Mouse (Mus musculus) cerebellum, postnatal 4 days (tissue): ENCODE results near the gene Psmd11.
"Not testable (repeated sequence)": the region's sequence is repeated elsewhere in the genome, so short reads cannot be mapped to it uniquely, and the experiment has no call there.

Experiments used
- DNase-seq, 2 experiments: peaks; one replicate each; pipeline ENCODE4 v3.0.0; 2022; ENCODE audit warnings: low spot score in 2 of 2, mixed read lengths in 1 of 2

Psmd11 gene

GRCm38 (mm10) chr11:80429009-80429475, 627 bp downstream of the Psmd11 start:
- peak in 1 of 2 experiments; percentile 34 for DNase-seq

DNA sequence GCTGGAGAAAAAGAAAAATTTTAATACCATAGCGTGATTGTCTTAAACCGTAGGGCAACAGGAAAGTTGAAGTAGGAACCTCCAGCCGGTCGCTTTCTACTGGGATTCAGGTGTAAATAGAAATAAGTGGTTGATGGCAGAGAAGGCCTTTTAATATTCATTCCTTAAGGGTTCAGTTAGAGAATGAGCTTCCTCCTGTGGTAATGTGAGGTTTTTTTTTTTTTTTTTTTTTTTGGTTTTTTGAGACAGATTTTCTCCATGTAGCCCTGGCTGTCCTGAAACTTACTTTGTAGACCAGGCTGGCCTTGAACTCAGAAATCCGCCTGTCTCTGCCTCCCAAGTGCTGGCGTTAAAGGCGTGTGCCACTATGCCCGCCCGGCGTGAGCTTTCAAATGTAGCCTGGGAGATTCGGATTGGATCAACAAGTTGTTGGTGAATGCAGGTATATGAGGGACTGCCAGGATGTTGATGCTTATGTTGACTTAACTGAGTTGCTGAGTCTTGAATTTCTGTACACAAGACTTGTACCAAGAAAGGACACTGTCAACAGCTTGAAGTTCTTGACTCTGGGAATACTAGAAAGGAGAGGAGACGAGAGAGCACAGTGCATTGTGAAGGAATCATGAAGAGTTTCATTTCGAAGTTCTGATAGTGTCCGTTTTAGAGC, 1.2 kb downstream of the Psmd11 start:
- no peak for DNase-seq

GRCm38 (mm10) chr11:80430366-80430910, 2.0 kb downstream of the Psmd11 start:
- no peak for DNase-seq

- no peak for DNase-seq
Observed at GRCm38 (mm10) chr11:80446916-80447315, 18.5 kb downstream of the Psmd11 start.

GRCm38 (mm10) chr11:80449859-80450258, 21.4 kb downstream of the Psmd11 start:
- no peak for DNase-seq

DNA sequence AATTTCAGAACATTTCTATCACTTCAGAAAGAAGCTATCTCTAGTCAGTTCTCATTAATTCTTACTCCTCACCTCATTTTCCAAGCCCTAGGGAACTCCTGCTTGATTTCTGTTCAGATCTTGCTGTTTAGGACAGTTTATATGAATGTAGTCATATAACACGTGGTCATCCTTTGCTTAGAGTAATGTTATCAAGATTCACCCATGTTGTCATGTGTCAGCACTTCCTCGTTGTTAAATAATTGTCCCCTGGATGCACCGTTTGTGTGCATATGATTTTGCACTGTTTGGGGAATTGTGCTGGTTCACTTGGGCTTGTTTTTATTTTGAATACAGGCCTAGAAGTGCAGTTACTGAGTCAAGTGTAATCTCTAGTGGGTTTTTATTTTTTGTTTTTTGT, 23.8 kb downstream of the Psmd11 start:
- DNase-seq = no peak

- DNase-seq = no peak
Observed at GRCm38 (mm10) chr11:80453198-80453597, 24.8 kb downstream of the Psmd11 start.

DNA sequence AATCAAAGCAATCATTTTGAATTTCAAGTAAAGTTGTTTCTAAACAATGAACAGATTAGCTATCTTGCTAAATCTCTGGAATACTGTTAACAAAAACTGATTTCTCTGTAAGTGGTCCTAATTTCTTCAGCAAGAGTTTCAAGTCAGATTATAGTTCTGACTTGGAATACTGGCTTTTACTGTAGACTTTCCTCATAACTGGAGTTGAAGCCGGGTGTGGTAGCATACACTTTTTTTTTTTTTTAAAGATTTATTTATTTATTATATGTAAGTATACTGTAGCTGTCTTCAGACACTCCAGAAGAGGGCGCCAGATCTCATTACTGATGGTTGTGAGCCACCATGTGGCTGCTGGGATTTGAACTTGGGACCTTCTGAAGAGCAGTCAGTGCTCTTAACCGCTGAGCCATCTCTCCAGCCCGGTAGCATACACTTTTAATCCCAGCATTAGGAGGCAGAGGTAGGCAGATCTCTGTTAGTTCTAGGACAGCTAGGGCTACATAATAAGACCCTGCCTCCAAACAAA, 35.3 kb downstream of the Psmd11 start:
- not testable (repeated sequence) for DNase-seq

DNA sequence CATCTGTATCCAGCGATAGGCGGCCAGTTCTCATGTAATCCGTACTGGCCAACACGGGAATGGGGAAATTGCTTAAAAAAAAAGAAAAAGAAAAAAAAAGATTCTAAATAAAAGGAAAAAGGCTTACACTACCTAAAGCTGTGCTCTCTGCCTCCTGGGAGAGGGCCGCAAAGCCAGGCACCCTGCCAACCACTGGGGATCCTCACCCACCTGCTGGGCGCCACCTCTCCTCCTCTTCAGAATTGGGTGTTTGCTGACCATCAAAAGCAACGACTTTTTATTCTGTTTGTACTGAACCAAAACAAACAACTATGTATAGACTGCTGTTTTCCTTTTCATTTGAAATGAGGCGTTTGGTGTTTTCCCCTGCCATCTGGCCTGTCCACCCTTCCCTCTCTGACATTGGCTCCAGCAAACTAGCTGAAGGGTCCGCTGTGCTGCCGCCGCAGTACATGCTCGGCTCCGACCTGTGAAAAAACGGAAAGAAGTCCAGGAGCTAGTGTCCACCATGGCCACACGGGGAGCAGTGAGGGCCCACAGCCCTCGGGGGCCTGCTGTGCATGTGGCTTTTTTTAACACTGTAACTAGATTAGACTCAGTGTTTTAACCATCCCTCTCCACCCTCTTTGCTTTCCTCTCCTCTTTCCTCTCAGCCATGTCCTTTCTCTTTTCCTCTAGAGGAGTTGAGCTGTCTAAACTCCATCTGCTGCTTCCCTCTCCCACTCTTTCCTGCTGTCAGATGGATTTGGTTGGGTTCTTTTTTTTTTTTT, 43.6 kb downstream of the Psmd11 start:
- no peak for DNase-seq

GRCm38 (mm10) chr11:80474175-80474691, 45.8 kb downstream of the Psmd11 start:
- DNase-seq = no peak

DNA sequence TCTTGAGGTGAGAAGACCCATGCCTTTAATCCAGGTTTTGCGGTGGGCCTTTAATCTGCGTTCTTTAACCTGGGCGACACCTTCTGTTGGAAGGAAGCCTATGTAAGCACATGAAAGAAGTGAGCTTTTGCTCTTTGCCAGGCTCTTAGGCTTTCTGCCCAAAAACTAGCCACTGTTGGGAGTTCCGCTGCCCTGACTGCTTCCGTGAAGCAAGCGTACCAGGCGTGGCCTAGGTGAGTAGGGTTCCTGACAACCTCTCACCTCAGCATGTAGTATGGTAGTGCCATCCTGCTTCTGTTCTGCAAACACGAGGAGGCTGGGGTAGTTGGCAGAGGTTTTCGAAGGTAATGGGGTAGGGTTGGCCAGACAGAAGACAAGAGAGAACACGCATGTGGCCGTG, 46.4 kb downstream of the Psmd11 start:
- no peak for DNase-seq

- no peak for DNase-seq
Observed at GRCm38 (mm10) chr11:80475544-80475943, 47.1 kb downstream of the Psmd11 start.

GRCm38 (mm10) chr11:80476222-80477189, 48.1 kb downstream of the Psmd11 start, which contains the start of gene Cdk5r1:
Cdk5r1 (plus strand) TSS chr11:80477023.
- DNase-seq = peak; percentile 79 to 97

GRCm38 (mm10) chr11:80477341-80478199, 49.2 kb downstream of the Psmd11 start:
- no peak for DNase-seq

- DNase-seq = no peak
Observed at GRCm38 (mm10) chr11:80478694-80479412, 50.4 kb downstream of the Psmd11 start.

DNA sequence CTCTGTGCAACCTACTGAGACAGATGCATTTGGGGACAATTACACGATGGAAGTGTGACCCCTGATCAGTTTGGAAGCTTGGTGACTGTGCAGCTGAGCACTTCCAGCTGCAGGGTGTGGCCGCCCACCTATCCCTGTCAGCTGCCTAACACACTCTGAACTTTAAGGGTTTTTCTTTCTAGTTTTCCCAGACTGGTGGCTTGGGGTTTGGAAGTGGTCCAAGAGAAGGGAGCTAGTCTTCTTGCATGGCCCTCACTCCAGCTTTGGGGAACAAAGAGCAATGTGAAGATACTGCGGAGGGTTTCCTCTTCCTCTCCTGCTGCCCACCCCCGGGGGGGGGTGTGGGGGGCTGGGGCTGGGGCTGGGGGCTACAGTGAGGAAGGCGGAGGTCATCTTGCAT, 51.0 kb downstream of the Psmd11 start:
- no peak for DNase-seq

- DNase-seq = no peak
Observed at GRCm38 (mm10) chr11:80479906-80480866, 51.8 kb downstream of the Psmd11 start.

GRCm38 (mm10) chr11:80481409-80482050, 53.1 kb downstream of the Psmd11 start:
- no peak for DNase-seq
